Mouse (Mus musculus): ENCODE results near the gene B4galnt3. TPM values are rescaled to one million over a fixed set of nuclear protein-coding genes. Genes with fewer than 3 reads are reported as not detected.

B4galnt3 gene
- total RNA-seq (2023): not detected

GRCm38 (mm10) chr6:120294056-120294784 is at the start of gene B4galnt3, which contains the start of gene D330020A13Rik:
Gene B4galnt3 (minus strand): TSS chr6:120294559.
Gene D330020A13Rik (plus strand): TSS chr6:120294364.

Other genes with a start within 250 kb of the B4galnt3 start
- gene Ninj2, start 201.2 kb downstream of the B4galnt3 start, total RNA-seq (2023): not detected
- gene D330020A13Rik, start 195 bp downstream of the B4galnt3 start, total RNA-seq (2023): not detected
- 10 to 100 TPM; 85.0 to 90.3 TPM for gene Kdm5a, start 69.6 kb upstream of the B4galnt3 start, total RNA-seq (2023)
- 1 to 10 TPM; 8.2 to 9.5 TPM for gene Ccdc77, start 69.8 kb upstream of the B4galnt3 start, total RNA-seq (2023)
- 100 to 1,000 TPM; 318 to 349 TPM for gene Il17ra, start 168.7 kb upstream of the B4galnt3 start, total RNA-seq (2023)
- gene Tmem121b, start 199.2 kb upstream of the B4galnt3 start, total RNA-seq (2023): under 1 TPM in 1 of 2 experiments, not detected in 1; 0.18 TPM
- gene Hdhd5, start 236.8 kb upstream of the B4galnt3 start, total RNA-seq (2023): 1 to 10 TPM; 4.2 to 4.9 TPM

Data from neutrophil, adult 59 days (primary cell).